Mouse (Mus musculus): ENCODE measurements at regions not wholly inside any gene's neighbourhood (a gene's known extent, or its start where the extent isn't known, plus 50 kb on each side); places are given as distances from the start of the nearest gene placed in this dataset.

- 64% methylated on average over 11 of the region's 11 CpGs for WGBS
- Histone ChIP-seq H3K4me3 (no peak overlapping the region), H3K4me2 (no peak overlapping the region), H3K27ac (no peak overlapping the region), H3K27me3 (peaks cover 25% of the 10 kb centered on the region; the same call in 1 of the 2 replicates), H3K9me3 (no peaks in the 10 kb centered on the region), H3K36me3 (no peaks in the 10 kb centered on the region), H3K4me1 (0 out of 2 replicates have a peak, but pooled peaks cover 4% of the 10 kb centered on the region), H3K9ac (no peak overlapping the region)
- no peak for ATAC-seq (ENCODE audit: insufficient number of reproducible peaks, insufficient read depth, low FRiP score, low TSS enrichment, low read depth)
Observed at GRCm38 (mm10) chr2:178670952-178671351, 240.6 kb downstream of the Cdh26 start.

- Histone ChIP-seq H3K4me1 (0 out of 2 replicates have a peak, but pooled peaks cover 4% of the 10 kb centered on the region), H3K4me3 (no peak overlapping the region), H3K36me3 (no peaks in the 10 kb centered on the region), H3K4me2 (no peak overlapping the region), H3K27me3 (peaks cover 7% of the 10 kb centered on the region; the same call in 1 of the 2 replicates), H3K27ac (no peak overlapping the region), H3K9me3 (no peaks in the 10 kb centered on the region), H3K9ac (no peak overlapping the region)
- WGBS: 89% methylated on average over 4 of the region's 4 CpGs
- no peak for ATAC-seq (ENCODE audit: insufficient number of reproducible peaks, insufficient read depth, low FRiP score, low TSS enrichment, low read depth)
Observed at GRCm38 (mm10) chr2:178673621-178674020, 243.3 kb downstream of the Cdh26 start.

- Histone ChIP-seq H3K36me3 (no peaks in the 10 kb centered on the region), H3K27ac (no peak overlapping the region), H3K4me3 (no peak overlapping the region), H3K27me3 (0 out of 2 replicates have a peak, but pooled peaks cover 8% of the 10 kb centered on the region), H3K9ac (no peak overlapping the region), H3K9me3 (no peaks in the 10 kb centered on the region), H3K4me2 (no peak overlapping the region), H3K4me1 (0 out of 2 replicates have a peak, but pooled peaks cover 4% of the 10 kb centered on the region)
- no peak for ATAC-seq (ENCODE audit: insufficient number of reproducible peaks, insufficient read depth, low FRiP score, low TSS enrichment, low read depth)
- WGBS: 70% methylated on average over 4 of the region's 4 CpGs
Observed at GRCm38 (mm10) chr2:178674621-178675020, 244.3 kb downstream of the Cdh26 start.

- Histone ChIP-seq H3K9me3 (no peaks in the 10 kb centered on the region), H3K4me2 (no peak overlapping the region), H3K4me1 (0 out of 2 replicates have a peak, but pooled peaks cover 2% of the 10 kb centered on the region), H3K36me3 (no peaks in the 10 kb centered on the region), H3K9ac (no peak overlapping the region), H3K27ac (no peak overlapping the region), H3K4me3 (no peak overlapping the region), H3K27me3 (0 out of 2 replicates have a peak, but pooled peaks cover 8% of the 10 kb centered on the region)
- ATAC-seq (ENCODE audit: insufficient number of reproducible peaks, insufficient read depth, low FRiP score, low TSS enrichment, low read depth): no peak
- 84% methylated on average over 10 of the region's 10 CpGs for WGBS
Observed at GRCm38 (mm10) chr2:178676970-178677369, 246.6 kb downstream of the Cdh26 start.

GRCm38 (mm10) chr2:178680368-178680767, 250.0 kb downstream of the Cdh26 start:
- Histone ChIP-seq H3K27me3 (0 out of 2 replicates have a peak, but pooled peaks cover 8% of the 10 kb centered on the region), H3K27ac (no peak overlapping the region), H3K9ac (no peak overlapping the region), H3K4me3 (no peak overlapping the region), H3K9me3 (no peaks in the 10 kb centered on the region), H3K4me1 (peaks cover 12% of the 10 kb centered on the region), H3K4me2 (no peak overlapping the region), H3K36me3 (no peaks in the 10 kb centered on the region)
- ATAC-seq (ENCODE audit: insufficient number of reproducible peaks, insufficient read depth, low FRiP score, low TSS enrichment, low read depth): no peak
- WGBS: 41% methylated on average over 3 of the region's 3 CpGs

- H3K9ac ChIP-seq: no peak overlapping the region
- no peak overlapping the region for H3K27ac ChIP-seq
- no peaks in the 10 kb centered on the region for H3K36me3 ChIP-seq
- peaks cover 21% of the 10 kb centered on the region for H3K4me1 ChIP-seq
- 49% methylated on average over 9 of the region's 9 CpGs for WGBS
- ATAC-seq (ENCODE audit: insufficient number of reproducible peaks, insufficient read depth, low FRiP score, low TSS enrichment, low read depth): no peak
- H3K4me2 ChIP-seq: no peak overlapping the region
- no peak overlapping the region for H3K4me3 ChIP-seq
- no peaks in the 10 kb centered on the region for H3K9me3 ChIP-seq
- H3K27me3 ChIP-seq: no peaks in the 10 kb centered on the region
Observed at GRCm38 (mm10) chr2:178684026-178684958, 254.0 kb downstream of the Cdh26 start.

GRCm38 (mm10) chr2:178685211-178685610, 254.9 kb downstream of the Cdh26 start:
- Histone ChIP-seq H3K4me1 (peaks cover 22% of the 10 kb centered on the region), H3K36me3 (no peaks in the 10 kb centered on the region), H3K27ac (no peak overlapping the region), H3K9ac (no peak overlapping the region), H3K27me3 (no peaks in the 10 kb centered on the region), H3K4me2 (no peak overlapping the region), H3K9me3 (no peaks in the 10 kb centered on the region), H3K4me3 (no peak overlapping the region)
- 0 out of 2 replicates have a peak, but pooled peaks have one; percentile 34 for ATAC-seq (ENCODE audit: insufficient number of reproducible peaks, insufficient read depth, low FRiP score, low TSS enrichment, low read depth)
- WGBS: 82% methylated on average over 5 of the region's 5 CpGs

GRCm38 (mm10) chr2:178686167-178686601, 255.9 kb downstream of the Cdh26 start:
- H3K9ac ChIP-seq: no peak overlapping the region
- no peak for ATAC-seq (ENCODE audit: insufficient number of reproducible peaks, insufficient read depth, low FRiP score, low TSS enrichment, low read depth)
- no peak overlapping the region for H3K4me3 ChIP-seq
- no peaks in the 10 kb centered on the region for H3K27me3 ChIP-seq
- WGBS: 37% methylated on average over 7 of the region's 7 CpGs
- peaks cover 26% of the 10 kb centered on the region for H3K4me1 ChIP-seq
- H3K9me3 ChIP-seq: no peaks in the 10 kb centered on the region
- H3K27ac ChIP-seq: no peak overlapping the region
- H3K36me3 ChIP-seq: no peaks in the 10 kb centered on the region
- no peak overlapping the region for H3K4me2 ChIP-seq

- H3K27ac ChIP-seq: no peak overlapping the region
- WGBS: 78% methylated on average over 6 of the region's 6 CpGs
- no peak overlapping the region for H3K9ac ChIP-seq
- no peaks in the 10 kb centered on the region for H3K36me3 ChIP-seq
- H3K4me2 ChIP-seq: no peak overlapping the region
- no peaks in the 10 kb centered on the region for H3K9me3 ChIP-seq
- H3K4me1 ChIP-seq: peaks cover 35% of the 10 kb centered on the region
- ATAC-seq (ENCODE audit: insufficient number of reproducible peaks, insufficient read depth, low FRiP score, low TSS enrichment, low read depth): no peak
- no peak overlapping the region for H3K4me3 ChIP-seq
- no peaks in the 10 kb centered on the region for H3K27me3 ChIP-seq
Observed at GRCm38 (mm10) chr2:178688586-178688985, 258.3 kb downstream of the Cdh26 start.

GRCm38 (mm10) chr2:178691190-178691864, 261.0 kb downstream of the Cdh26 start:
- H3K27ac ChIP-seq: no peak overlapping the region
- 61% methylated on average over 13 of the region's 13 CpGs for WGBS

GRCm38 (mm10) chr2:178691865-178692228, 261.5 kb downstream of the Cdh26 start:
- no peaks in the 10 kb centered on the region for H3K9me3 ChIP-seq
- ATAC-seq (ENCODE audit: insufficient number of reproducible peaks, insufficient read depth, low FRiP score, low TSS enrichment, low read depth): no peak
- H3K4me2 ChIP-seq: no peak overlapping the region
- H3K4me3 ChIP-seq: no peak overlapping the region
- H3K4me1 ChIP-seq: peaks cover 16% of the 10 kb centered on the region
- no peaks in the 10 kb centered on the region for H3K36me3 ChIP-seq
- WGBS: 78% methylated on average over 4 of the region's 4 CpGs
- no peak overlapping the region for H3K27ac ChIP-seq
- no peaks in the 10 kb centered on the region for H3K27me3 ChIP-seq
- H3K9ac ChIP-seq: no peak overlapping the region

More at GRCm38 (mm10) chr2:178691190-178691864, 261.0 kb downstream of the Cdh26 start:
- no peak for ATAC-seq (ENCODE audit: insufficient number of reproducible peaks, insufficient read depth, low FRiP score, low TSS enrichment, low read depth)
- Histone ChIP-seq H3K9me3 (no peaks in the 10 kb centered on the region), H3K4me1 (peaks cover 18% of the 10 kb centered on the region), H3K4me2 (no peak overlapping the region), H3K4me3 (no peak overlapping the region), H3K9ac (no peak overlapping the region), H3K27me3 (no peaks in the 10 kb centered on the region), H3K36me3 (no peaks in the 10 kb centered on the region)
